Mouse (Mus musculus) gastrocnemius, adult 2 months (tissue): ENCODE data around the gene Cnn3. TPM values are rescaled to one million over a fixed set of nuclear protein-coding genes. Genes with fewer than 3 reads are reported as not detected.

Experiments used
- DNase-seq: peaks from one replicate; pipeline ENCODE4 v3.0.0; 2022
- H3K27ac ChIP-seq: fragments of 200-600 bp; 2 replicates; pipeline ENCODE4 v1.8.1; 2022; ENCODE audit warnings: mild to moderate bottlenecking
- H3K4me3 ChIP-seq: fragments of 200-600 bp; 2 replicates; pipeline ENCODE4 v1.8.1; 2022; ENCODE audit warnings: mild to moderate bottlenecking, moderate library complexity
- CTCF ChIP-seq: fragments of 200-600 bp; IDR thresholded peaks from 2 replicates; pipeline ENCODE4 v1.8.1; 2022; ENCODE audit warnings: antibody characterized with exemption, mild to moderate bottlenecking, moderate library complexity
- intact Hi-C: fragments of 180-260 bp; cut with DNase I; formaldehyde crosslinking; loops from one replicate; pipeline ENCODE4 v1.15.1; 2025
- total RNA-seq, 2 experiments: library from RNA; stranded (reverse); gene quantifications; 2 replicates each; pipeline ENCODE4 v1.2.3; 2021

The Cnn3 gene
- total RNA-seq, 2 experiments from 2014 or later: 16.5 to 28.2 TPM

GRCm38 (mm10) chr3:121467094-121467552 is 40.8 kb downstream of the Cnn3 start:
- H3K27ac ChIP-seq: no peak overlapping the region; the same call in 1 of the 2 replicates
- no peak for TF ChIP-seq CTCF
- intact Hi-C loops: no loop called here
- H3K4me3 ChIP-seq: no peak overlapping the region
- no peak for DNase-seq

- intact Hi-C loops: no loop called here
- no peak for TF ChIP-seq CTCF
- no peak overlapping the region for H3K4me3 ChIP-seq
- no peak for DNase-seq
- no peak overlapping the region for H3K27ac ChIP-seq
Observed at GRCm38 (mm10) chr3:121468136-121468535, 41.8 kb downstream of the Cnn3 start.

- intact Hi-C loops: no loop called here
- Histone ChIP-seq H3K4me3 (peak overlapping the region; percentile 30), H3K27ac (peak overlapping the region; percentile 72)
- DNase-seq: peak; percentile 45
- no peak for TF ChIP-seq CTCF
Observed at GRCm38 (mm10) chr3:121469185-121469975, 43.1 kb downstream of the Cnn3 start.

GRCm38 (mm10) chr3:121471703-121472102 is 45.4 kb downstream of the Cnn3 start:
- DNase-seq: no peak
- TF ChIP-seq CTCF: no peak
- intact Hi-C loops: no loop called here
- no peak overlapping the region for H3K27ac ChIP-seq
- H3K4me3 ChIP-seq: no peak overlapping the region

- no peak for DNase-seq
- H3K4me3 ChIP-seq: no peak overlapping the region
- intact Hi-C loops: no loop called here
- H3K27ac ChIP-seq: no peak overlapping the region
- TF ChIP-seq CTCF: no peak
Observed at GRCm38 (mm10) chr3:121474738-121475137, 48.4 kb downstream of the Cnn3 start.

GRCm38 (mm10) chr3:121480030-121480960 is 54.0 kb downstream of the Cnn3 start:
- no peak overlapping the region for H3K27ac ChIP-seq
- H3K4me3 ChIP-seq: no peak overlapping the region
- DNase-seq: no peak
- no peak for TF ChIP-seq CTCF
- intact Hi-C loops: no loop called here

- H3K27ac ChIP-seq: no peak overlapping the region
- H3K4me3 ChIP-seq: no peak overlapping the region
- DNase-seq: no peak
- intact Hi-C loops: no loop called here
- TF ChIP-seq CTCF: no peak
Observed at GRCm38 (mm10) chr3:121480961-121481436, 54.7 kb downstream of the Cnn3 start.

- no peak for TF ChIP-seq CTCF
- no peak overlapping the region for H3K4me3 ChIP-seq
- no peak overlapping the region for H3K27ac ChIP-seq
- intact Hi-C loops: no loop called here
- DNase-seq: no peak
Observed at GRCm38 (mm10) chr3:121481564-121481963, 55.3 kb downstream of the Cnn3 start.

GRCm38 (mm10) chr3:121483266-121484161 is 57.2 kb downstream of the Cnn3 start:
- intact Hi-C loops: no loop called here

GRCm38 (mm10) chr3:121485201-121485600 is 58.9 kb downstream of the Cnn3 start:
- TF ChIP-seq CTCF: no peak
- H3K4me3 ChIP-seq: no peak overlapping the region
- no peak overlapping the region for H3K27ac ChIP-seq
- DNase-seq: no peak
- intact Hi-C loops: no loop called here

More at GRCm38 (mm10) chr3:121483266-121484161, 57.2 kb downstream of the Cnn3 start:
- DNase-seq: no peak
- H3K27ac ChIP-seq: no peak overlapping the region
- H3K4me3 ChIP-seq: no peak overlapping the region
- no peak for TF ChIP-seq CTCF

GRCm38 (mm10) chr3:121489462-121490118 is 63.3 kb downstream of the Cnn3 start:
- TF ChIP-seq CTCF: no peak
- DNase-seq: no peak
- intact Hi-C loops: no loop called here
- Histone ChIP-seq H3K4me3 (peak overlapping the region; percentile 7; the same call in 1 of the 2 replicates), H3K27ac (peak overlapping the region; percentile 63)

GRCm38 (mm10) chr3:121490941-121491340 is 64.6 kb downstream of the Cnn3 start:
- intact Hi-C loops: no loop called here
- no peak overlapping the region for H3K4me3 ChIP-seq
- TF ChIP-seq CTCF: no peak
- DNase-seq: no peak
- peak overlapping the region; percentile 35 for H3K27ac ChIP-seq
